Mouse (Mus musculus): Measurements from ENCODE around the gene Dip2b.

DNA sequence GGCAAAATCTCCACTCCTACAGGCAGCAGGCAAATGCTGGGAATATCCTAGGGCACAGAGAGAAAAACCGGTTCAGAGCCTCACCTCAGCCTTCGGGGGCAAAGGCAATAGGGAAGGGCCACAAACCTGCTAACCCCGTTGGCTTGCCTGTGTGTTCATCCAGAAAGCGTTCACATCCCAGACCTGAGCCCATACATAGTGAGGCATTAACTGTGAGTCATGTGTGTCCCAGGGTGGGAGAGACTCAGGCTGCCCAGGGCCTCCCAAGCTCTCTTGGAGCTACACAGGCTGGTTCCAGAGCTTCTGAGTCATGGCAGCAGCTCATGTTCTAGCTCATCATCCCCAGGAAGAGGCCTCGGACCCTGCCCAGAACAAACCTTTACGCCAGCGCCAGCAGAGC lies 49.6 kb downstream of the Dip2b start:
- TF ChIP-seq CTCF (IDR thresholded peaks at IDR 0.05; ENCODE audit: low read depth) (no peak), EP300 (IDR thresholded peaks at IDR 0.05; ENCODE audit: low read depth) (no peak)

Measured in liver, postnatal 0 days (tissue).